Mouse (Mus musculus) right cerebral cortex, postnatal 4 days (tissue): ENCODE results near the gene Ifnlr1.
"Not testable (repeated sequence)": the region's sequence is repeated elsewhere in the genome, so short reads cannot be mapped to it uniquely, and the experiment has no call there.

ENCODE experiments used
- DNase-seq: peaks from one replicate; pipeline ENCODE4 v3.0.0-alpha.2; 2022

Ifnlr1 gene

GRCm38 (mm10) chr4:135685906-135686567 lies at the start of gene Ifnlr1:
Gene Ifnlr1 (plus strand): TSS chr4:135686287.
- DNase-seq: peak; percentile 36

GRCm38 (mm10) chr4:135641302-135642079 lies 44.6 kb upstream of the Ifnlr1 start:
- DNase-seq: not testable (repeated sequence)

GRCm38 (mm10) chr4:135645022-135645637 lies 41.0 kb upstream of the Ifnlr1 start:
- no peak for DNase-seq

- DNase-seq: no peak
Observed at GRCm38 (mm10) chr4:135652966-135653607, 33.0 kb upstream of the Ifnlr1 start.

- no peak for DNase-seq
Observed at GRCm38 (mm10) chr4:135653956-135654355, 32.1 kb upstream of the Ifnlr1 start.

- DNase-seq: no peak
Observed at GRCm38 (mm10) chr4:135655499-135655898, 30.6 kb upstream of the Ifnlr1 start.

- DNase-seq: peak; percentile 32
Observed at GRCm38 (mm10) chr4:135656094-135656589, 29.9 kb upstream of the Ifnlr1 start.

- no peak for DNase-seq
Observed at GRCm38 (mm10) chr4:135658484-135658883, 27.6 kb upstream of the Ifnlr1 start.

- no peak for DNase-seq
Observed at GRCm38 (mm10) chr4:135658899-135659298, 27.2 kb upstream of the Ifnlr1 start.

- DNase-seq: no peak
Observed at GRCm38 (mm10) chr4:135661082-135661809, 24.8 kb upstream of the Ifnlr1 start.

GRCm38 (mm10) chr4:135661994-135662393 lies 24.1 kb upstream of the Ifnlr1 start:
- no peak for DNase-seq

GRCm38 (mm10) chr4:135664656-135665055 lies 21.4 kb upstream of the Ifnlr1 start:
- DNase-seq: no peak

- DNase-seq: peak; percentile 59
Observed at GRCm38 (mm10) chr4:135666192-135666975, 19.7 kb upstream of the Ifnlr1 start.

GRCm38 (mm10) chr4:135667266-135667844 lies 18.7 kb upstream of the Ifnlr1 start:
- DNase-seq: no peak

- no peak for DNase-seq
Observed at GRCm38 (mm10) chr4:135673507-135673906, 12.6 kb upstream of the Ifnlr1 start.

GRCm38 (mm10) chr4:135674993-135675392 lies 11.1 kb upstream of the Ifnlr1 start:
- DNase-seq: no peak

GRCm38 (mm10) chr4:135676476-135676875 lies 9.6 kb upstream of the Ifnlr1 start:
- no peak for DNase-seq

- no peak for DNase-seq
Observed at GRCm38 (mm10) chr4:135679316-135679715, 6.8 kb upstream of the Ifnlr1 start.

- no peak for DNase-seq
Observed at GRCm38 (mm10) chr4:135681789-135682188, 4.3 kb upstream of the Ifnlr1 start.

GRCm38 (mm10) chr4:135683553-135683952 lies 2.5 kb upstream of the Ifnlr1 start:
- DNase-seq: peak; percentile 21

- no peak for DNase-seq
Observed at GRCm38 (mm10) chr4:135684731-135685130, 1.4 kb upstream of the Ifnlr1 start.
